Mouse (Mus musculus) left cerebral cortex, postnatal 4 days (tissue): ENCODE measurements around the gene Vamp5. TPM values are rescaled to one million over a fixed set of nuclear protein-coding genes. Genes with fewer than 3 reads are reported as not detected.

Source experiments
- DNase-seq: peaks from one replicate; pipeline ENCODE4 v3.0.0-alpha.2; 2022
- intact Hi-C: fragments of 180-260 bp; cut with DNase I; formaldehyde crosslinking; loops from one replicate; pipeline ENCODE4 v1.15.1; 2025
- total RNA-seq, 2 experiments: library from RNA; stranded (reverse); gene quantifications; 2 replicates each; pipeline ENCODE4 v1.2.3; 2021

Gene Vamp5
- total RNA-seq, 2 experiments from 2014 or later: 5.9 to 8.4 TPM

- intact Hi-C loops: no loop called here
- peak; percentile 26 for DNase-seq
These were observed 9.9 kb upstream of the Vamp5 start, which contains the start of gene Vamp8 for GRCm38 (mm10) chr6:72389941-72390771. Gene Vamp8, minus strand, starts transcription at chr6:72390703.

DNA sequence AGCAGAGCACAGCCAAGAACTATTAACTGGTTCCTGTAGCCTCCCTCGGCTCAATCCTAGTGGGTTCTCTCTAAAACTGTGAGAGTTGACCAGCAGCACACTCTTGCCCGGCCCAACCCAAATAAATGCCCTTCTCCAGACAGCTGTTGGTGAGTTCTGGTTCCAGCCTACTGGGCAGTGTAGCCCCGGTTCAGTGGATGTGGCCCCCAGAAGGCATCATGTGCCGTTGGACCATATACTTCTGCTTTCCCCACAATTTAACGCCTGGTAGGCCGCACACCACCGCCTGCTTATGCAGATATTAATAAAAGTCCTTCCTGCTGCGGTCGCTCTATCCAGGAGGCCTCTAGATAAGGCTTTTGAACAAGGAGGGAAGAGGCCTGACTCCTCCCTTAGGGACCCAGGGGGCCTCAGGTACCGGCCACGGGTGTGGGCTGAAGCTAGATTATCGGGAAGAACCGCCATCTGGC lies 9.2 kb upstream of the Vamp5 start:
- DNase-seq: no peak
- intact Hi-C loops: no loop called here

DNA sequence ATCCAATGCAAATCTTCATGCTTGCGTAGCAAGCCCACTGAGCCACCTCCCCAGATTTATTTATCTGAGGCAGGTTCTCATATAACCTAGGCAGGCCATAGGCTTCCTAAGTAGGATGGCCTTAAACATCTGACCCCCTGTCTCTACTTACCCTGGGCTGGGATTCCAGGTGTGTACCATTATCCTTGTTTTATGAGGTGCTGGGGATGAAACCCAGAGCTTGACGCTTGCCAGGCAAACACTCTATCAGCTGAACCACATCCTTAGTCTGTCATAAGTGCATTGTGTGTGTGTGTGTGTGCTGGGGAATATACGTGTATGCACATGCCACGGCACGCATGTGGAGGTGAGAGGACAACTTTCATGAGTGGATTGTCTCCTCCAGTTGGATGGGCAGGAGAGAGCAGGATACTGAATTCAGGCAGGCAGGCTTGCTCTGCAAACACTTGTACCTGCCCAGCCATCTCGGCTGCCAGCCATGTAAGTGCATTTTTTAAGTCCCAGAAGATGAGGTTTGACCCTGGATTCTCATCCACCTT lies 8.6 kb upstream of the Vamp5 start:
- no peak for DNase-seq
- intact Hi-C loops: no loop called here

GRCm38 (mm10) chr6:72388266-72388665 lies 8.0 kb upstream of the Vamp5 start:
- intact Hi-C loops: no loop called here
- DNase-seq: no peak

GRCm38 (mm10) chr6:72387816-72388215 lies 7.5 kb upstream of the Vamp5 start:
- intact Hi-C loops: no loop called here
- DNase-seq: no peak

- DNase-seq: no peak
- intact Hi-C loops: no loop called here
These were observed 6.3 kb upstream of the Vamp5 start for GRCm38 (mm10) chr6:72386561-72386960.

GRCm38 (mm10) chr6:72385258-72385657 lies 5.0 kb upstream of the Vamp5 start:
- intact Hi-C loops: no loop called here
- no peak for DNase-seq

DNA sequence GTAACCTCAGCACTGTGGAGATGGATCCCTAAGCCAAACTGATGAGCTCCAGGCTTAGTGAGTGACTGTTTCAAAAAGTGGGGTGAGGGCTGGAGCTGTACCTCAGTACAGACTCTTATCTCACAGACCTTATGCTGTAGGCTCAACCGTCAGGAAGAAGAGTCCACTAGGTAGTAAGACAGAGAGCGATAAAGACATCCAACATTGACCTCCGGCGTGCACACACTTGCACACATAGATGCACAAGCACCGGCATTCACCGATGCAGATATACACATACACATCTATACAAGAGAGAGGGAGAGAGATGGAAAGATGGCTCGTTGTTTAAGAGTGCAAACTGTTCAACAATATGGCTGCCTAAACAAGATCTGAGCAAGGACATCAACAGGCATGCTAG lies 3.7 kb upstream of the Vamp5 start:
- no peak for DNase-seq
- intact Hi-C loops: no loop called here

- intact Hi-C loops: no loop called here
- DNase-seq: no peak
These were observed 3.0 kb upstream of the Vamp5 start for GRCm38 (mm10) chr6:72383142-72383820.

- intact Hi-C loops: no loop called here
- DNase-seq: no peak
These were observed 2.2 kb upstream of the Vamp5 start for GRCm38 (mm10) chr6:72382494-72382893.

DNA sequence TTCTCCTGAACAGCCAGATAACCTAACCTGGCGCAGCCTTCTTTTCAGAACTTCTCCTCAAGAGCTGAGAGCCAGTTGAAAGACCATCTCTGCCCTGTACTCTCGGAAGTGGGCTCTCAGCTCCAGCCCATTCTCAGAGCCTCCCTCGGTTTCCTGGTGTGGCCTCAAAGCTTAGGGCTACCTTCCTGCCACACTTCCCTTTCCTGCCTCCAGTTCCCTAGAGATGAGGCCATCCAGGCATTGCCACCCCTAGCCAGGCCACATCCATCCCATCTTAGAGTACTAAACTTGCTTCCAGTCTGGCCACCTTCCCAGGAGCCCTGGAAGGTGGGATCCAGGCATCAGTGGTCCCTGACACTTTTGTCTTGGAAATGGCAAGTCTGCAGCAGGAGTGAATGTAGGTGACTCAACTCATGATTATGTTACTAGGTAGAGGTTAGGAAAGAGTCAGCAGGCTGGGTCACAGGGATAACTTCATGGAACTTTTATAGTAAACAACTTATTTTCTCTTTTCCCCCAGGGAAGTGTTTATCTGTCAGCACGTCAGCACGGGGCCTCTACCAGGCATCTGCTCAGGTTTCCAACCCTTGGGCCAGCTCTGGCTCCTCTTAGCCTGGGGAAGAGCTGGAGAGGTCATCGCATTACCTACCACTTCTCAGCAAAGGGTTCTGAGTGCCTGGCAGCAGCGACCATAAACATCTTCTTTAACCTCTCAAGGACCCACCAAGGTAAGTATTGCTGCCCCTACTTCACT lies 714 bp downstream of the Vamp5 start:
- no peak for DNase-seq
- intact Hi-C loops: no loop called here

- no peak for DNase-seq
- intact Hi-C loops: no loop called here
These were observed 1.6 kb downstream of the Vamp5 start for GRCm38 (mm10) chr6:72378510-72379234.

DNA sequence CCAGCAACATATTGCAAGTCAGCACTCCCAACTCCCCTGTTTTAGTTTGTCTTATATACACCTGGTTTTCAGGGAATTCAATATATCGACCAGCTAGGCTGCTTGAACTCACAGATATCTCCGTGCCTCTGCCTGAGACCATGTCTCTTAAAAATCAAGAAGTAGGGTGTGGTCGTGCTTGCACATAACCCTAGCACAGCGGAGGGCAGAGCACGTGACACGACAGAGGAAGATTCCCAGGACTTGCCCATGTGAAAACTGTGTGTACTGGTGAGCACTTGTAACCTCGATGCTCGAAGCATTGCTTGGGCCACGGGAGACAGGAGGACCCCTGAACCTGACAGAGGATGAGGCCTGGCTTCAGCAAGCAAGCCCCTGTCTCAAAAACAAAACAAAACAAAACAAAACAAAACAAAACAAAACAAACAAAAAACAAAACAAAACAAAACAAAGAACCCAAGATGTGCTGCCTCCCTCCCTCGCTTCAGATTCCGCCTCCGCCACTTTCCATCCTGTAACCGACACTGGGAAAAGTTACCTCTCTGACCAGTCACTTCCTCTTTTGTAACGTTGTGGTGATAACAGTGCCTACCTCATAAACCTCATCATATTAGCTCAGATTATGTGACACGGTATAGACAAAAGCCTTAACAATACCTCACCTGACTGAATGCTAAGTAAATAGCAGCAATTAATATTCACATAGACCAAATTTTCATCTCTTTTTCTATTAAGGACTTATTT lies 5.3 kb downstream of the Vamp5 start:
- intact Hi-C loops: no loop called here
- DNase-seq: no peak

DNA sequence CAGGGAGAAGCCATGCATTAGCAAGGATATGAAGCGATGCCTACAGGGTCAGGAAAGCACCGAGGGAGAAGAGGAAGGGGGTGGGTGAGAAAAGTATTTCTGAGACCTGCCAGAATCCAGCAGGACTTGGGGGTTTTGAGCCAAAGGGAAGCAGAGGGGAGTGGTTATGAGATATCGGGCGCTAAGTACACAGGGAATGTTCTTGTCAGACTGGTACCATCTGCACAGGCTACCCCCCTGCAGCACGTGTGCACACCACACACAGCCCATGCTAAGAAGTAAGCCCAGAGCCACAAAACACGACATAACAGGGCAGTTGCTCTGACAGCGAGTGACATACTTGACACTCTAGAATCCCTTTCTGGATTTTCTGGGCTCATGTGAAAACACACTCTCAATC lies 6.1 kb downstream of the Vamp5 start:
- no peak for DNase-seq
- intact Hi-C loops: no loop called here

GRCm38 (mm10) chr6:72373184-72373583 lies 7.1 kb downstream of the Vamp5 start:
- intact Hi-C loops: no loop called here
- DNase-seq: no peak

- DNase-seq: no peak
- intact Hi-C loops: no loop called here
These were observed 8.7 kb downstream of the Vamp5 start for GRCm38 (mm10) chr6:72371571-72371970.

DNA sequence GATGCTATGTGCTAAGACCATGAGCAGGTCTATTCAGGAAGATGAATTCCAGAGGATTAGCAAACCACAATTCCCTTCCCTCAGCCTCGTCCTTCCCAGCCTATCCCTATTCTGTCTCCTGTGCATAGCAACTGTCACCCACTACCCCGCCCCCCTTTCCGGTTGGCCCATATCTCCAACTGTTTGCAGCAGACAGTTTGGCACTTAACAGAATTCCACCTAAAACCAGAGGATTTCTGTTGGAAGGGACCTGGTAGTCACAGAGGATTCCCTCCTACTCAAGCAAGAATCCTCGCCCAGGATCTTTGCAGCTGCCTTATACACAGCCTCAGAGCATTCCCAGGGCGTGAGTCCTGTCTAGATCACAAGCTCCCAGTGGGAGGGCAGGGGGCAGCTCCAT lies 9.1 kb downstream of the Vamp5 start:
- intact Hi-C loops: no loop called here
- no peak for DNase-seq

GRCm38 (mm10) chr6:72370091-72370490 lies 10.2 kb downstream of the Vamp5 start:
- no peak for DNase-seq
- intact Hi-C loops: no loop called here

GRCm38 (mm10) chr6:72369557-72369956 lies 10.7 kb downstream of the Vamp5 start:
- no peak for DNase-seq
- intact Hi-C loops: loop anchor here (5.0 kb wide), 1 partner anchor 38 kb away; no protein-coding TSS in a partner anchor
